Mouse (Mus musculus) lung, embryonic 15.5 days (tissue): ENCODE results near the gene Plagl1. TPM values are rescaled to one million over a fixed set of nuclear protein-coding genes. Genes with fewer than 3 reads are reported as not detected.

ENCODE experiments used
- ATAC-seq: fragments of 200-750 bp; cut with Nextera tagmentation; 2 replicates; pipeline ENCODE4 v1.8.0; 2017; ENCODE audit warnings: moderate number of reproducible peaks, borderline replicate concordance; ENCODE audit not compliant: low FRiP score, low TSS enrichment; ENCODE audit errors: extremely low read depth
- H3K27ac ChIP-seq: fragments of 300-500 bp; sonication (generic); 2 replicates; pipeline ENCODE4 v1.5.1; 2015; ENCODE audit warnings: moderate library complexity, mild to moderate bottlenecking, inconsistent platforms
- H3K27me3 ChIP-seq: fragments of 300-500 bp; sonication (generic); 2 replicates; pipeline ENCODE4 v1.6.1; 2015; ENCODE audit warnings: inconsistent platforms
- H3K36me3 ChIP-seq: fragments of 300-500 bp; sonication (generic); 2 replicates; pipeline ENCODE4 v1.6.1; 2015; ENCODE audit warnings: inconsistent platforms
- H3K4me1 ChIP-seq: fragments of 300-500 bp; sonication (generic); 2 replicates; pipeline ENCODE4 v1.6.1; 2015; ENCODE audit warnings: inconsistent platforms
- H3K4me2 ChIP-seq: fragments of 300-500 bp; sonication (generic); 2 replicates; pipeline ENCODE4 v1.6.1; 2015; ENCODE audit warnings: inconsistent platforms, mild to moderate bottlenecking, moderate library complexity
- H3K4me3 ChIP-seq: fragments of 300-500 bp; sonication (generic); 2 replicates; pipeline ENCODE4 v1.5.1; 2015; ENCODE audit warnings: mild to moderate bottlenecking, inconsistent platforms
- H3K9ac ChIP-seq: fragments of 300-500 bp; sonication (generic); 2 replicates; pipeline ENCODE4 v1.6.1; 2015; ENCODE audit warnings: inconsistent platforms
- H3K9me3 ChIP-seq: fragments of 300-500 bp; sonication (generic); 2 replicates; pipeline ENCODE4 v1.6.1; 2016; ENCODE audit warnings: inconsistent platforms
- WGBS: fragments of 180-500 bp; shearing (Covaris S2); methylation state at CpG from one replicate; pipeline ENCODE4 v1.1.7; 2015; 5-methylcytosine and 5-hydroxymethylcytosine counted together
- polyA plus RNA-seq: library from polyadenylated mRNA; unstranded; fragments of >200 nt; fragmentation: Nextera tagmentation; extraction: Ambion mirVana; gene quantifications from 2 replicates; pipeline ENCODE4 v1.2.1, GENCODE M21; 2015

Gene Plagl1
- polyA plus RNA-seq, 1 experiment from 2014 or later: 134 TPM

GRCm38 (mm10) chr10:13044659-13045058 is 15.6 kb upstream of the Plagl1 start:
- Histone ChIP-seq H3K4me3 (no peak overlapping the region), H3K4me2 (no peak overlapping the region), H3K9me3 (no peaks in the 10 kb centered on the region), H3K36me3 (no peaks in the 10 kb centered on the region), H3K27me3 (no peaks in the 10 kb centered on the region), H3K9ac (no peak overlapping the region), H3K4me1 (no peaks in the 10 kb centered on the region), H3K27ac (no peak overlapping the region)
- no peak for ATAC-seq
- WGBS: 87% methylated on average over 11 of the region's 11 CpGs

GRCm38 (mm10) chr10:13047816-13048215 is 12.5 kb upstream of the Plagl1 start:
- Histone ChIP-seq H3K4me1 (no peaks in the 10 kb centered on the region), H3K27me3 (no peaks in the 10 kb centered on the region), H3K9me3 (no peaks in the 10 kb centered on the region), H3K4me2 (no peak overlapping the region), H3K4me3 (no peak overlapping the region), H3K36me3 (no peaks in the 10 kb centered on the region), H3K9ac (no peak overlapping the region), H3K27ac (no peak overlapping the region)
- ATAC-seq: no peak
- 18% methylated on average over 4 of the region's 4 CpGs for WGBS

- WGBS: 68% methylated on average over 6 of the region's 6 CpGs
- no peaks in the 10 kb centered on the region for H3K36me3 ChIP-seq
- no peak for ATAC-seq
Observed at GRCm38 (mm10) chr10:13056863-13057381, 3.4 kb upstream of the Plagl1 start.

GRCm38 (mm10) chr10:13060821-13061671 is 742 bp downstream of the Plagl1 start:
- H3K27ac ChIP-seq: no peak overlapping the region
- 0 out of 2 replicates have a peak overlapping the region, but pooled peaks have one; percentile 24 for H3K9ac ChIP-seq
- 8% methylated on average over 45 of the region's 46 CpGs for WGBS
- H3K4me2 ChIP-seq: peak overlapping the region; percentile 63
- no peaks in the 10 kb centered on the region for H3K36me3 ChIP-seq
- ATAC-seq: peak; percentile 57; the same call in 1 of the 2 replicates
- no peaks in the 10 kb centered on the region for H3K9me3 ChIP-seq
- H3K4me3 ChIP-seq: peak overlapping the region; percentile 28
- peaks cover 29% of the 10 kb centered on the region for H3K27me3 ChIP-seq
- peaks cover 10% of the 10 kb centered on the region for H3K4me1 ChIP-seq

More at GRCm38 (mm10) chr10:13056863-13057381, 3.4 kb upstream of the Plagl1 start:
- Histone ChIP-seq H3K4me2 (no peak overlapping the region), H3K4me1 (peaks cover 10% of the 10 kb centered on the region), H3K9me3 (no peaks in the 10 kb centered on the region), H3K27ac (no peak overlapping the region), H3K27me3 (peaks cover 25% of the 10 kb centered on the region), H3K9ac (no peak overlapping the region), H3K4me3 (no peak overlapping the region)

- Histone ChIP-seq H3K4me1 (peaks cover 10% of the 10 kb centered on the region), H3K4me3 (no peak overlapping the region), H3K9me3 (no peaks in the 10 kb centered on the region), H3K27me3 (peaks cover 29% of the 10 kb centered on the region), H3K27ac (no peak overlapping the region), H3K36me3 (no peaks in the 10 kb centered on the region), H3K9ac (no peak overlapping the region), H3K4me2 (no peak overlapping the region)
- 52% methylated on average over 8 of the region's 8 CpGs for WGBS
- no peak for ATAC-seq
Observed at GRCm38 (mm10) chr10:13062373-13062772, 2.1 kb downstream of the Plagl1 start.

- peaks cover 29% of the 10 kb centered on the region for H3K27me3 ChIP-seq
- no peak overlapping the region for H3K9ac ChIP-seq
- no peaks in the 10 kb centered on the region for H3K36me3 ChIP-seq
- H3K27ac ChIP-seq: no peak overlapping the region
- no peak overlapping the region for H3K4me2 ChIP-seq
- ATAC-seq: no peak
- no peaks in the 10 kb centered on the region for H3K9me3 ChIP-seq
- WGBS: 49% methylated on average over 7 of the region's 7 CpGs
- H3K4me1 ChIP-seq: peaks cover 10% of the 10 kb centered on the region
- H3K4me3 ChIP-seq: no peak overlapping the region
Observed at GRCm38 (mm10) chr10:13063457-13063856, 3.2 kb downstream of the Plagl1 start.

- ATAC-seq: no peak
- Histone ChIP-seq H3K4me1 (peaks cover 10% of the 10 kb centered on the region), H3K9me3 (no peaks in the 10 kb centered on the region), H3K4me3 (no peak overlapping the region), H3K27ac (no peak overlapping the region), H3K36me3 (no peaks in the 10 kb centered on the region), H3K9ac (no peak overlapping the region), H3K4me2 (no peak overlapping the region), H3K27me3 (peaks cover 21% of the 10 kb centered on the region)
- WGBS: 53% methylated on average over 3 of the region's 3 CpGs
Observed at GRCm38 (mm10) chr10:13065129-13065752, 4.9 kb downstream of the Plagl1 start.

- ATAC-seq: no peak
- 95% methylated on average over 2 of the region's 2 CpGs for WGBS
- Histone ChIP-seq H3K4me3 (no peak overlapping the region), H3K36me3 (no peaks in the 10 kb centered on the region), H3K27ac (no peak overlapping the region), H3K9ac (no peak overlapping the region), H3K27me3 (no peaks in the 10 kb centered on the region), H3K4me2 (no peak overlapping the region), H3K9me3 (no peaks in the 10 kb centered on the region), H3K4me1 (peaks cover 4% of the 10 kb centered on the region; the same call in 1 of the 2 replicates)
Observed at GRCm38 (mm10) chr10:13071031-13071430, 10.7 kb downstream of the Plagl1 start.

- peak; percentile 77 for ATAC-seq
- Histone ChIP-seq H3K9me3 (no peaks in the 10 kb centered on the region), H3K9ac (no peak overlapping the region), H3K4me3 (no peak overlapping the region), H3K36me3 (no peaks in the 10 kb centered on the region), H3K27ac (no peak overlapping the region), H3K27me3 (no peaks in the 10 kb centered on the region), H3K4me1 (peaks cover 4% of the 10 kb centered on the region; the same call in 1 of the 2 replicates), H3K4me2 (no peak overlapping the region)
- 34% methylated on average over 7 of the region's 7 CpGs for WGBS
Observed at GRCm38 (mm10) chr10:13076807-13077532, 16.7 kb downstream of the Plagl1 start.

- Histone ChIP-seq H3K4me2 (no peak overlapping the region), H3K4me3 (no peak overlapping the region), H3K36me3 (no peaks in the 10 kb centered on the region), H3K27ac (no peak overlapping the region), H3K9me3 (no peaks in the 10 kb centered on the region), H3K9ac (no peak overlapping the region), H3K4me1 (no peaks in the 10 kb centered on the region), H3K27me3 (no peaks in the 10 kb centered on the region)
- WGBS: 82% methylated on average over 12 of the region's 12 CpGs
- ATAC-seq: no peak
Observed at GRCm38 (mm10) chr10:13082459-13082858, 22.2 kb downstream of the Plagl1 start.

- H3K27me3 ChIP-seq: no peaks in the 10 kb centered on the region
- 53% methylated on average over 70 of the region's 70 CpGs for whole genome bisulfite sequencing
- H3K4me3 ChIP-seq: peak overlapping the region; percentile 67
- H3K4me1 ChIP-seq: no peaks in the 10 kb centered on the region
- peak overlapping the region; percentile 66 for H3K4me2 ChIP-seq
- H3K27ac ChIP-seq: peak overlapping the region; percentile 67
- peak; percentile 97 for ATAC-seq
- H3K36me3 ChIP-seq: peaks cover 5% of the 10 kb centered on the region; the same call in 1 of the 2 replicates
- H3K9me3 ChIP-seq: peaks cover 22% of the 10 kb centered on the region
- H3K9ac ChIP-seq: peak overlapping the region; percentile 69
Observed at GRCm38 (mm10) chr10:13090596-13091424, 30.5 kb downstream of the Plagl1 start.
